Comparison of ENCODE assay signal across 24 mouse cellular contexts in the genomic region with DNA sequence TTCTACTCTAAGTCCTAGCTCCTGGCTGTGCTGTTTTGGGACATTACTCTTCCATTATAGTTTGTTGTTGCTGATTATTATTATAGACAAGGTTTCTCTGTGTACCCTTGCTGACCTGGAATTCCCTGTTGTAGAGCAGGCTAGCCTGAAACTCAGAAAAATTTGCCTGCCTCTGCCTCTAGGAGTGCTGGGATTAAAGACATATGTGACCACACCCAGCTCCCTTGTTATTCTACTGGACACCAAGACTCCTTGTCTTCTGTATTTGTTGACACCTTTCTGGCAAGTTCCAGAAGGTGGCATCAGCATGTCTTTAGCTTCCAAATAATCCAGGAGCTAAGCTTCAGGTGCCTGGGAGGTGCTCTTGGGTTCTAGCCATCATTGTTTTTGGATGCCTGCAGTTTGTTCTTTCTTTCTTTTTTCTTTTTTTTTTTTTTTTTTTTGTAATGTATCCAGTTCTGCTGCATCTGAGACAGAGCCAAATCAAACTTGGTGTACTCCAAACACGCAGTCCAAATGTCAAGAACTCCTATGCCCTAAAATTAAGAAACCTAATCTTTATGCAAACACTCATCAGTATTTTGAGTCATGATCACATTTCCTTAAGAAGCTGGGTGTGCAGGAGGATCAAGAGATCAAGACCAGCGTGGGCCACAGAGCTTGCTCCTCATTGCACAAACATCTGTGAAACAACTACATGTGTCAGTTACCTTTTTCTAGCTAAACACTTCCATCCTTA. TPM values are rescaled to one million over a fixed set of nuclear protein-coding genes. Genes with fewer than 3 reads are reported as not detected.
DNase-seq lines count a peak whose midpoint lies in the region; ATAC-seq lines count a peak whose summit lies in the region.
"Had no signal": no experiment of that assay in that cellular context is flagged by ENCODE, and none has a peak within 500 bp of the region (broad histone marks: within the 10 kb centered on the region; RNA-seq: fewer than 3 reads in every experiment).

No protein-coding gene starts in this region.

- DNase-seq in lung, postnatal 10 days: no peak
- DNase-seq in R1 (ENCODE audit: low read depth, low spot score): peak; percentile 39
- DNase-seq in brain, adult 2 months (ENCODE audit: low read depth, low spot score): peak; percentile 24
- DNase-seq in spleen, adult 18-20 months: no peak
- DNase-seq: adrenal gland, postnatal 14 days; gastrocnemius, postnatal 14 days; heart, postnatal 36 days; kidney, adult 18-20 months; kidney, postnatal 4 days; layer of hippocampus, adult 9-11 months; thymus, adult 2 months; thymus, postnatal 4 days had no signal

- ATAC-seq in lung, embryonic 15.5 days (ENCODE audit: borderline replicate concordance, extremely low read depth, low FRiP score, low TSS enrichment): no peak
- no peak for ATAC-seq in stomach, embryonic 15.5 days (ENCODE audit: insufficient read depth, low FRiP score, low read depth)
- ATAC-seq in forebrain, embryonic 16.5 days: no peak
- ATAC-seq: forebrain, embryonic 15.5 days; inflammation-experienced regulatory T-cells, adult 6 months had no signal

- no peak overlapping the region for H3K9ac ChIP-seq in lung, embryonic 15.5 days
- H3K9ac ChIP-seq in stomach, embryonic 15.5 days: no peak overlapping the region
- H3K9ac ChIP-seq in forebrain, embryonic 16.5 days (replicated peaks; ENCODE audit: low read depth, low read length): no peak overlapping the region
- H3K9ac ChIP-seq: embryonic facial prominence, embryonic 12.5 days; forebrain, embryonic 15.5 days; heart, embryonic 15.5 days; hindbrain, embryonic 14.5 days; limb, embryonic 15.5 days; liver, embryonic 15.5 days had no signal

- WGBS in lung, embryonic 15.5 days: 58% methylated on average over 2 of the region's 2 CpGs
- 65% methylated on average over 2 of the region's 2 CpGs for WGBS in stomach, embryonic 15.5 days
- WGBS in forebrain, embryonic 16.5 days: 88% methylated on average over 2 of the region's 2 CpGs

- H3K4me3 ChIP-seq in lung, embryonic 15.5 days: no peak overlapping the region
- no peak overlapping the region for H3K4me3 ChIP-seq in stomach, embryonic 15.5 days (replicated peaks)
- no peak overlapping the region for H3K4me3 ChIP-seq in forebrain, embryonic 16.5 days (replicated peaks; ENCODE audit: low read length)
- H3K4me3 ChIP-seq: embryonic facial prominence, embryonic 12.5 days; forebrain, embryonic 15.5 days; heart, embryonic 15.5 days; left cerebral cortex, adult 2 months; limb, embryonic 15.5 days; liver, embryonic 15.5 days had no signal

- H3K9me3 ChIP-seq in lung, embryonic 15.5 days: no peaks in the 10 kb centered on the region
- no peaks in the 10 kb centered on the region for H3K9me3 ChIP-seq in stomach, embryonic 15.5 days
- H3K9me3 ChIP-seq in forebrain, embryonic 16.5 days (ENCODE audit: control insufficient read depth, low read length): no peaks in the 10 kb centered on the region
- H3K9me3 ChIP-seq: embryonic facial prominence, embryonic 12.5 days; forebrain, embryonic 15.5 days; heart, embryonic 15.5 days; limb, embryonic 15.5 days; liver, embryonic 15.5 days had no signal

- H3K27ac ChIP-seq in lung, embryonic 15.5 days: 0 out of 2 replicates have a peak overlapping the region, but pooled peaks have one; percentile 1
- H3K27ac ChIP-seq in stomach, embryonic 15.5 days: peak overlapping the region; percentile 35; the same call in 1 of the 2 replicates
- H3K27ac ChIP-seq in forebrain, embryonic 16.5 days (ENCODE audit: low read length): no peak overlapping the region
- H3K27ac ChIP-seq: embryonic facial prominence, embryonic 12.5 days; forebrain, embryonic 15.5 days; heart, embryonic 15.5 days; hindbrain, embryonic 14.5 days; left cerebral cortex, adult 2 months; limb, embryonic 15.5 days; liver, embryonic 15.5 days had no signal

- H3K4me2 ChIP-seq in lung, embryonic 15.5 days: no peak overlapping the region
- H3K4me2 ChIP-seq in stomach, embryonic 15.5 days: no peak overlapping the region
- no peak overlapping the region for H3K4me2 ChIP-seq in forebrain, embryonic 16.5 days (ENCODE audit: low read length)
- H3K4me2 ChIP-seq: embryonic facial prominence, embryonic 12.5 days; forebrain, embryonic 15.5 days; heart, embryonic 15.5 days; hindbrain, embryonic 14.5 days; limb, embryonic 15.5 days; liver, embryonic 15.5 days; midbrain, embryonic 11.5 days had no signal

- no peaks in the 10 kb centered on the region for H3K27me3 ChIP-seq in lung, embryonic 15.5 days
- no peaks in the 10 kb centered on the region for H3K27me3 ChIP-seq in stomach, embryonic 15.5 days (replicated peaks)
- H3K27me3 ChIP-seq in forebrain, embryonic 16.5 days (replicated peaks; ENCODE audit: control insufficient read depth, insufficient read depth, low read length): no peaks in the 10 kb centered on the region
- H3K27me3 ChIP-seq: embryonic facial prominence, embryonic 12.5 days; forebrain, embryonic 15.5 days; heart, embryonic 15.5 days; limb, embryonic 15.5 days; liver, embryonic 15.5 days had no signal

- H3K4me1 ChIP-seq in lung, embryonic 15.5 days: no peaks in the 10 kb centered on the region; the same call in 1 of the 2 replicates
- no peaks in the 10 kb centered on the region for H3K4me1 ChIP-seq in stomach, embryonic 15.5 days
- no peaks in the 10 kb centered on the region for H3K4me1 ChIP-seq in forebrain, embryonic 16.5 days (replicated peaks; ENCODE audit: control insufficient read depth, insufficient read depth, low read length)
- H3K4me1 ChIP-seq: embryonic facial prominence, embryonic 12.5 days; forebrain, embryonic 15.5 days; limb, embryonic 15.5 days had no signal

- H3K36me3 ChIP-seq in lung, embryonic 15.5 days: peaks cover 77% of the 10 kb centered on the region
- H3K36me3 ChIP-seq in stomach, embryonic 15.5 days: peaks cover 42% of the 10 kb centered on the region
- H3K36me3 ChIP-seq in forebrain, embryonic 16.5 days (ENCODE audit: control insufficient read depth, insufficient read depth): peaks cover 42% of the 10 kb centered on the region

RNA-seq across cellular contexts. Expression of a gene that starts 30.1 kb away (rescaled TPM):
- polyA plus RNA-seq in lung, embryonic 15.5 days (2015; fragmentation: Nextera tagmentation; extraction: Ambion mirVana): 0.79 and 1.0 TPM in 2 replicates
- polyA plus RNA-seq in stomach, embryonic 15.5 days (2015; fragmentation: Nextera tagmentation; extraction: Ambion mirVana): 2.3 and 2.4 TPM in 2 replicates
- polyA plus RNA-seq in forebrain, embryonic 16.5 days (2015; fragmentation: Nextera tagmentation; extraction: Ambion mirVana): 0.26 and 0.28 TPM in 2 replicates

Comparison
In these comparisons a context has a peak if more than half of its experiments do, and no peak if none do; other contexts are left out.
1. DNase-seq: peak in R1 (single experiment) and brain, adult 2 months (single experiment); none in lung, postnatal 10 days (single experiment) and spleen, adult 18-20 months (0 of 2).